Mouse (Mus musculus): ENCODE data around the gene Gucy1b2.

Gene Gucy1b2

GRCm38 (mm10) chr14:62456239-62456747, at the start of gene Gucy1b2:
TSS of gene Gucy1b2 (minus strand) at chr14:62456289.
- in situ Hi-C loops (cut with MboI; ENCODE audit: unreplicated experiment in 2 of 2): loop anchor here (5.0 to 10.0 kb wide), 9 partner anchors 131 to 1124 kb away; no protein-coding TSS in a partner anchor

GRCm38 (mm10) chr14:62497391-62497790, 41.3 kb upstream of the Gucy1b2 start:
- in situ Hi-C loops (cut with MboI; ENCODE audit: unreplicated experiment in 2 of 2): no loop called here

- in situ Hi-C loops (cut with MboI; ENCODE audit: unreplicated experiment in 2 of 2): no loop called here
Measured at GRCm38 (mm10) chr14:62496501-62496900, 40.4 kb upstream of the Gucy1b2 start.

- in situ Hi-C loops (cut with MboI; ENCODE audit: unreplicated experiment in 2 of 2): loop anchor here in 1 of 2 experiments (5.0 kb wide), 2 partner anchors 444 to 489 kb away; partner anchors contain the start of gene Defb48
Measured at GRCm38 (mm10) chr14:62493456-62493855, 37.4 kb upstream of the Gucy1b2 start.

- in situ Hi-C loops (cut with MboI; ENCODE audit: unreplicated experiment in 2 of 2): loop anchor here in 1 of 2 experiments (5.0 kb wide), 2 partner anchors 445 to 490 kb away; partner anchors contain the start of gene Defb48
Measured at GRCm38 (mm10) chr14:62492196-62492850, 36.2 kb upstream of the Gucy1b2 start.

- in situ Hi-C loops (cut with MboI; ENCODE audit: unreplicated experiment in 2 of 2): loop anchor here in 1 of 2 experiments (10.0 kb wide), 1 partner anchor 487 kb away; no protein-coding TSS in a partner anchor
Measured at GRCm38 (mm10) chr14:62488270-62488669, 32.2 kb upstream of the Gucy1b2 start.

- in situ Hi-C loops (cut with MboI; ENCODE audit: unreplicated experiment in 2 of 2): loop anchor here in 1 of 2 experiments (10.0 kb wide), 1 partner anchor 493 kb away; no protein-coding TSS in a partner anchor
Measured at GRCm38 (mm10) chr14:62481381-62481780, 25.3 kb upstream of the Gucy1b2 start.

- in situ Hi-C loops (cut with MboI; ENCODE audit: unreplicated experiment in 2 of 2): no loop called here
Measured at GRCm38 (mm10) chr14:62479395-62479794, 23.3 kb upstream of the Gucy1b2 start.

GRCm38 (mm10) chr14:62474481-62474880, 18.4 kb upstream of the Gucy1b2 start:
- in situ Hi-C loops (cut with MboI; ENCODE audit: unreplicated experiment in 2 of 2): no loop called here

- in situ Hi-C loops (cut with MboI; ENCODE audit: unreplicated experiment in 2 of 2): no loop called here
Measured at GRCm38 (mm10) chr14:62472061-62472460, 16.0 kb upstream of the Gucy1b2 start.

GRCm38 (mm10) chr14:62468753-62469125, 12.7 kb upstream of the Gucy1b2 start:
- in situ Hi-C loops (cut with MboI; ENCODE audit: unreplicated experiment in 2 of 2): no loop called here

GRCm38 (mm10) chr14:62468119-62468752, 12.1 kb upstream of the Gucy1b2 start:
- in situ Hi-C loops (cut with MboI; ENCODE audit: unreplicated experiment in 2 of 2): no loop called here

GRCm38 (mm10) chr14:62464966-62465365, 8.9 kb upstream of the Gucy1b2 start:
- in situ Hi-C loops (cut with MboI; ENCODE audit: unreplicated experiment in 2 of 2): no loop called here

GRCm38 (mm10) chr14:62459541-62459940, 3.5 kb upstream of the Gucy1b2 start:
- in situ Hi-C loops (cut with MboI; ENCODE audit: unreplicated experiment in 2 of 2): loop anchor here (5.0 to 10.0 kb wide), 9 partner anchors 135 to 1127 kb away; no protein-coding TSS in a partner anchor

GRCm38 (mm10) chr14:62457420-62458181, 1.5 kb upstream of the Gucy1b2 start:
- in situ Hi-C loops (cut with MboI; ENCODE audit: unreplicated experiment in 2 of 2): loop anchor here (5.0 to 10.0 kb wide), 9 partner anchors 133 to 1125 kb away; no protein-coding TSS in a partner anchor

- in situ Hi-C loops (cut with MboI; ENCODE audit: unreplicated experiment in 2 of 2): loop anchor here (5.0 to 10.0 kb wide), 9 partner anchors 131 to 1123 kb away; no protein-coding TSS in a partner anchor
Measured at GRCm38 (mm10) chr14:62455570-62455879, 564 bp downstream of the Gucy1b2 start.

GRCm38 (mm10) chr14:62454760-62455569, 1.1 kb downstream of the Gucy1b2 start:
- in situ Hi-C loops (cut with MboI; ENCODE audit: unreplicated experiment in 2 of 2): loop anchor here (5.0 to 10.0 kb wide), 10 partner anchors 130 to 1123 kb away; no protein-coding TSS in a partner anchor

GRCm38 (mm10) chr14:62454136-62454535, 2.0 kb downstream of the Gucy1b2 start:
- in situ Hi-C loops (cut with MboI; ENCODE audit: unreplicated experiment in 2 of 2): loop anchor here (5.0 to 10.0 kb wide), 4 partner anchors 129 to 799 kb away; no protein-coding TSS in a partner anchor

- in situ Hi-C loops (cut with MboI; ENCODE audit: unreplicated experiment in 2 of 2): loop anchor here (5.0 to 10.0 kb wide), 4 partner anchors 128 to 798 kb away; no protein-coding TSS in a partner anchor
Measured at GRCm38 (mm10) chr14:62453276-62453675, 2.8 kb downstream of the Gucy1b2 start.
